23 mouse cellular contexts compared by ENCODE assay signal in the genomic region with DNA sequence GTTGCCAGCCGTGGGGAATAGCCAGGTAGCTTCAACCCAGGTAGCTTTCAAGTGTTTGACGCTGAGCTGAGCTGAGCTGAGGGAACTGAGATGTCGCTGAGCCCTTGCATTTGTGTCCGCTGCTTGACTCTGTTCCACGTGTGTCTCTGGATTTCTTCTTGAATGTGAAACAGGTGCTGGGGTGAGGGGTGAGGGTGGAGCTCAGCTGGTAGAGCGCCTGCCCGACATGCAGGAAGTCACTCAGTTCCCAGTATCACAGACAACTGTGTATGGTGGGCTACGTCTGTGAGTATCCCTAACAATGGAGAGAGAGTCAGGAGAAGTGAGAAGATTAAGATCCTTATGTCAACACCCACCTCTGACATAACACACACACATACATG. TPM values are rescaled to one million over a fixed set of nuclear protein-coding genes. Genes with fewer than 3 reads are reported as not detected.
DNase-seq lines count a peak whose midpoint lies in the region; ATAC-seq and TF ChIP-seq lines count a peak whose summit lies in the region.
"Had no signal": no experiment of that assay in that cellular context is flagged by ENCODE, and none has a peak within 500 bp of the region (broad histone marks: within the 10 kb centered on the region; RNA-seq: fewer than 3 reads in every experiment).

No protein-coding gene starts in this region.

- no peaks in the 10 kb centered on the region for H3K27me3 ChIP-seq in thymus, adult 2 months (ENCODE audit: control insufficient read depth, insufficient read depth, low read length)
- H3K27me3 ChIP-seq: embryonic facial prominence, embryonic 13.5 days; forebrain, embryonic 13.5 days; heart, embryonic 13.5 days; hindbrain, embryonic 12.5 days; hindbrain, embryonic 15.5 days had no signal

- H3K27ac ChIP-seq in thymus, adult 2 months (ENCODE audit: control insufficient read depth, insufficient read depth, low read length) = peak overlapping the region; percentile 71
- H3K27ac ChIP-seq: embryonic facial prominence, embryonic 10.5 days; embryonic facial prominence, embryonic 13.5 days; forebrain, embryonic 10.5 days; forebrain, embryonic 13.5 days; heart, adult 2 months; heart, embryonic 10.5 days; heart, embryonic 13.5 days; hindbrain, embryonic 12.5 days; hindbrain, embryonic 15.5 days had no signal

- peak; percentile 67 for DNase-seq in thymus, adult 2 months
- peak; percentile 76 for DNase-seq in thymus, postnatal 0 days (ENCODE audit: low spot score)
- peak; percentile 67 for DNase-seq in thymus, postnatal 25 days
- DNase-seq in right cerebral cortex, postnatal 14 days = no peak
- DNase-seq in spleen, adult 12 weeks (ENCODE audit: low spot score) = no peak
- DNase-seq: cerebellum, adult 11-12 months; cerebellum, adult 8-10 months; cerebellum, postnatal 36 days; embryo, embryonic 11 days; gastrocnemius, postnatal 10 days; gastrocnemius, postnatal 36 days; heart, adult 2 months had no signal

- no peak for TF ChIP-seq POLR2A in thymus, adult 2 months (IDR thresholded peaks at IDR 0.05; ENCODE audit: control insufficient read depth, extremely low read depth, insufficient read depth, low read length, poor library complexity)

- no peak for TF ChIP-seq CTCF in thymus, adult 2 months (IDR thresholded peaks at IDR 0.05; ENCODE audit: borderline replicate concordance, control insufficient read depth, extremely low read depth, insufficient read depth, low read length, poor library complexity)

- no peak for ATAC-seq in erythroid progenitor cell, adult 5-6 weeks (replicated peaks; ENCODE audit: low FRiP score, poor library complexity, severe bottlenecking)
- ATAC-seq: CD4-positive, CD25-positive, alpha-beta regulatory T cell, adult 4 months; forebrain, embryonic 13.5 days had no signal

- peaks cover 41% of the 10 kb centered on the region for H3K36me3 ChIP-seq in thymus, adult 2 months (ENCODE audit: control insufficient read depth, insufficient read depth, low read length)
- H3K36me3 ChIP-seq: embryonic facial prominence, embryonic 10.5 days; embryonic facial prominence, embryonic 13.5 days; forebrain, embryonic 10.5 days; heart, embryonic 10.5 days; heart, embryonic 13.5 days; hindbrain, embryonic 12.5 days; hindbrain, embryonic 15.5 days had no signal

- H3K4me1 ChIP-seq in thymus, adult 2 months (replicated peaks; ENCODE audit: control insufficient read depth, insufficient read depth, low read length) = peaks cover 21% of the 10 kb centered on the region
- H3K4me1 ChIP-seq: embryonic facial prominence, embryonic 10.5 days; embryonic facial prominence, embryonic 13.5 days; forebrain, embryonic 10.5 days; forebrain, embryonic 13.5 days; heart, embryonic 10.5 days; hindbrain, embryonic 15.5 days had no signal

- H3K4me3 ChIP-seq in thymus, adult 2 months (ENCODE audit: control insufficient read depth, insufficient read depth, low read length) = no peak overlapping the region
- H3K4me3 ChIP-seq: embryonic facial prominence, embryonic 10.5 days; embryonic facial prominence, embryonic 13.5 days; erythroblast, embryonic 14.5 days; forebrain, embryonic 10.5 days; forebrain, embryonic 13.5 days; heart, adult 2 months; heart, embryonic 10.5 days; heart, embryonic 13.5 days; hindbrain, embryonic 12.5 days; hindbrain, embryonic 15.5 days had no signal

- 9% methylated on average over 8 of the region's 8 CpGs for WGBS in thymus, adult 2 months

RNA-seq across cellular contexts. Expression of gene Stat5a, which starts 11.8 kb away (rescaled TPM):
- polyA plus RNA-seq in thymus, adult 2 months (2012; rRNA removed) = 136 and 161 TPM in 2 replicates
- polyA plus RNA-seq in thymus, postnatal 0 days (2015; fragmentation: Nextera tagmentation; extraction: Ambion mirVana) = 61.2 and 62.7 TPM in 2 replicates
- 3.2 and 7.5 TPM in 2 replicates for total RNA-seq in erythroid progenitor cell, adult 5-6 weeks (2015; ENCODE audit: low replicate concordance)
- total RNA-seq in erythroid progenitor cell, adult 5-6 weeks (2017; ENCODE audit: low replicate concordance) = 5.3 and 5.4 TPM in 2 replicates

RNA-seq across cellular contexts. Expression of gene Stat5b, which starts 20.4 kb away (rescaled TPM):
- polyA plus RNA-seq in thymus, adult 2 months (2012; rRNA removed) = 178 and 204 TPM in 2 replicates
- polyA plus RNA-seq in thymus, postnatal 0 days (2015; fragmentation: Nextera tagmentation; extraction: Ambion mirVana) = 99.6 and 105 TPM in 2 replicates
- total RNA-seq in erythroid progenitor cell, adult 5-6 weeks (2015; ENCODE audit: low replicate concordance) = 5.9 and 10.1 TPM in 2 replicates
- total RNA-seq in erythroid progenitor cell, adult 5-6 weeks (2017; ENCODE audit: low replicate concordance) = 7.0 and 10.3 TPM in 2 replicates

Comparison
In these comparisons a context has a peak if more than half of its experiments do, and no peak if none do; other contexts are left out.
1. DNase-seq: peak in thymus, adult 2 months (single experiment), thymus, postnatal 0 days (single experiment) and thymus, postnatal 25 days (single experiment); none in right cerebral cortex, postnatal 14 days (single experiment) and spleen, adult 12 weeks (single experiment).